ENCODE assay signal across 12 mouse cellular contexts in the genomic region with DNA sequence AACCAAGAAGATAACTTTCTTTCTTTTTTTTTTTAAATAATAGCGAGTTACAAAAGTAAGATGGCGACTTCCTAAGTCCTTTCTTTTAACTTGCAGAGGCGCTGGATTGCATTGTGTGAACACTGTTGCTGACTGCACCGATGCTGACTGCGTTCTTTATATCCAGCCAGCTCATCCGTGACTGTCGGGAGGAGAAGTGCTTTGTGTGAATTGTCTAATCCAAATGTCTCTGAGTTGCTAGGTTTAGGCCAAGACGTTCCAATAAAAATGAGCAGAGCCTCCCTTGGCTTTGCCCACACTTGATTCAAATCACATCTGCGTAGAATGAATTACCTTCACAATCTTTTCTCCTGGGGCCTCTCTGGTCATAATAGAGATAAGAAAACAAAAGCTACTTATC.
"Had no signal": no experiment of that assay in that cellular context is flagged by ENCODE, and none has a peak within 500 bp of the region (broad histone marks: within the 10 kb centered on the region; RNA-seq: fewer than 3 reads in every experiment).

No protein-coding gene starts in this region.

- H3K4me2 ChIP-seq: intestine, embryonic 15.5 days; kidney, embryonic 15.5 days; limb, embryonic 13.5 days had no signal

- H3K4me3 ChIP-seq: intestine, embryonic 15.5 days; kidney, embryonic 15.5 days; limb, embryonic 13.5 days had no signal

- H3K9me3 ChIP-seq: intestine, embryonic 15.5 days; kidney, embryonic 15.5 days; limb, embryonic 13.5 days had no signal

- ATAC-seq: intestine, embryonic 15.5 days had no signal

- DNase-seq: kidney, adult 2 months; kidney, postnatal 14 days; left cerebral cortex, postnatal 4 days; lung, adult 18-20 months; right cerebral cortex, adult 18-20 months; right cerebral cortex, postnatal 25 days; thymus, adult 18-20 months; thymus, postnatal 14 days had no signal

- H3K36me3 ChIP-seq: intestine, embryonic 15.5 days; kidney, embryonic 15.5 days; limb, embryonic 13.5 days had no signal

- H3K27me3 ChIP-seq: intestine, embryonic 15.5 days had no signal

- H3K27ac ChIP-seq: intestine, embryonic 15.5 days; kidney, embryonic 15.5 days; limb, embryonic 13.5 days; liver, embryonic 14.5 days had no signal

- H3K4me1 ChIP-seq: intestine, embryonic 15.5 days had no signal

- H3K9ac ChIP-seq: intestine, embryonic 15.5 days; kidney, embryonic 15.5 days; limb, embryonic 13.5 days; liver, embryonic 14.5 days had no signal
